Mouse (Mus musculus) midbrain, embryonic 13.5 days (tissue): ENCODE results near the gene Apoc1. TPM values are rescaled to one million over a fixed set of nuclear protein-coding genes. Genes with fewer than 3 reads are reported as not detected.
A peak's percentile ranks its signal among the peaks of the same experiment; 100 is the strongest.

Experiments used
- ATAC-seq: fragments of 200-750 bp; cut with Nextera tagmentation; 2 replicates; pipeline ENCODE4 v1.8.0; 2017; ENCODE audit warnings: mild to moderate bottlenecking, moderate TSS enrichment, moderate library complexity
- H3K27ac ChIP-seq: fragments of 300-500 bp; sonication (generic); 2 replicates; pipeline ENCODE4 v1.5.1; 2015; ENCODE audit warnings: inconsistent platforms, mild to moderate bottlenecking, moderate library complexity
- H3K27me3 ChIP-seq: fragments of 300-500 bp; sonication (generic); 2 replicates; pipeline ENCODE4 v1.6.1; 2015; ENCODE audit warnings: mild to moderate bottlenecking, inconsistent platforms
- H3K36me3 ChIP-seq: fragments of 300-500 bp; sonication (generic); 2 replicates; pipeline ENCODE4 v1.6.1; 2015; ENCODE audit warnings: mild to moderate bottlenecking, inconsistent platforms
- H3K4me1 ChIP-seq: fragments of 300-500 bp; sonication (generic); replicated peaks from 2 replicates; pipeline ENCODE4 v1.6.1; 2015; ENCODE audit warnings: inconsistent platforms
- H3K4me2 ChIP-seq: fragments of 300-500 bp; sonication (generic); replicated peaks from 2 replicates; pipeline ENCODE4 v1.6.1; 2015; ENCODE audit warnings: moderate library complexity, mild to moderate bottlenecking, inconsistent platforms
- H3K4me3 ChIP-seq: fragments of 300-500 bp; sonication (generic); replicated peaks from 2 replicates; pipeline ENCODE4 v1.5.1; 2015; ENCODE audit warnings: mild to moderate bottlenecking, inconsistent platforms
- H3K9ac ChIP-seq: fragments of 300-500 bp; sonication (generic); replicated peaks from 2 replicates; pipeline ENCODE4 v1.6.1; 2015; ENCODE audit warnings: mild to moderate bottlenecking, inconsistent platforms
- H3K9me3 ChIP-seq: fragments of 300-500 bp; sonication (generic); 2 replicates; pipeline ENCODE4 v1.6.1; 2016; ENCODE audit warnings: mild to moderate bottlenecking, inconsistent platforms
- WGBS: fragments of 180-500 bp; shearing (Covaris S2); methylation state at CpG from one replicate; pipeline ENCODE4 v1.1.7; 2015; 5-methylcytosine and 5-hydroxymethylcytosine counted together
- polyA plus RNA-seq: library from polyadenylated mRNA; unstranded; fragments of >200 nt; fragmentation: Nextera tagmentation; extraction: Ambion mirVana; gene quantifications from 2 replicates; pipeline ENCODE4 v1.2.1, GENCODE M21; 2015

Gene Apoc1
- 0.94 and 1.0 TPM in 2 replicates for polyA plus RNA-seq

DNA sequence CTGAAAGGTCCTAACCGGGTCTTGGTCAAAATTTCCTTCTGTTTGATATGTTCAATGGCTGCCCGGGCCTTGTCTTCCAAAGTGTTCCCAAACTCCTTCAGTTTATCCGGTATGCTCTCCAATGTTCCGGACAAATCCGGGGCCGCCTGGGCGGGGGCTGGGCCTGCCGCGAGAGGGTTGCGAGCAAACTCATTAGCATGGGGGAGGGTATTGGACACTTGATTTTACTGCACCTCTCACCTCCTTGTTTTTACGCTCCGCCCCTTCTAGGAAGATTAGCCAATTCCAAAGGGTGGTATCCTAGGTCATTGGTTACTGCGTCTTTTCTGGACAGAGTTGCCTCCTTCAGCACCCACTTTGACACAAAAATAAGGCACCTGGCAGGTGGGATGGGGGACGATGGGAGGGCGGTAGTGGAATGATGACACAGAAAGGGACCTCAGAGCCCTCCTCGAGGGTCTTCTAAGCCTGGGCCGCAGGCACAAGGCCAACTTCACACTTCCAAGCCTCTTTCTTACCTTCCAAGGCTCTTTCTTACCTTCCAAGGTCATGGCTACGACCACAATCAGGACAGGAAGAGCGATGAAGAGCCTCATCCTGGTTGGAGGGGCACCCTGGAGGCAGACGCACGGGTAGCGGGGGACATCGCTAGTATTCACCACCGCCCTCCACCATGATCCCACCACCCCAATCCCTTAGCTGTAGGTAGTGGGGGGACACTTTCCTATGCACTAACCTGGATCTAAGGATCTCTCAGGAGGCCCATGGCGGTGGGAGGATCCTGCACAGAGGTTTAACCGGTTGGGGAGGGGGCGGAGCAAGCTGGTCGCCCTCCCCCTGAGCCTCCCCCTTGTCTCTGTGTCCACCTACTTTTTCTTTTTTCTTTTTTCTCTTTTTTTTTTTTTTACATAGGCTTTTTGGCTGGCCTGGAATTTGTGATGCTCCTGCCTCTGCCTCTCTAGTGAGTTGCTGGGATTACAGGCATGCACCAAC, at the start of gene Apoc1:
Apoc1 (minus strand) TSS at position 788 of the 993 bp plus-strand sequence.
- Histone ChIP-seq H3K4me3 (no peak within 1 kb of the TSS), H3K4me1 (0 out of 2 replicates have a peak, but pooled peaks cover 6% of the 10 kb centered on the region), H3K4me2 (no peak within 1 kb of the TSS), H3K27me3 (no peaks in the 10 kb centered on the region), H3K36me3 (peaks cover 10% of the 10 kb centered on the region), H3K9ac (no peak within 1 kb of the TSS), H3K27ac (no peak within 1 kb of the TSS), H3K9me3 (no peaks in the 10 kb centered on the region)
- ATAC-seq: no peak
- WGBS: 49% methylated on average over 28 of the region's 28 CpGs

DNA sequence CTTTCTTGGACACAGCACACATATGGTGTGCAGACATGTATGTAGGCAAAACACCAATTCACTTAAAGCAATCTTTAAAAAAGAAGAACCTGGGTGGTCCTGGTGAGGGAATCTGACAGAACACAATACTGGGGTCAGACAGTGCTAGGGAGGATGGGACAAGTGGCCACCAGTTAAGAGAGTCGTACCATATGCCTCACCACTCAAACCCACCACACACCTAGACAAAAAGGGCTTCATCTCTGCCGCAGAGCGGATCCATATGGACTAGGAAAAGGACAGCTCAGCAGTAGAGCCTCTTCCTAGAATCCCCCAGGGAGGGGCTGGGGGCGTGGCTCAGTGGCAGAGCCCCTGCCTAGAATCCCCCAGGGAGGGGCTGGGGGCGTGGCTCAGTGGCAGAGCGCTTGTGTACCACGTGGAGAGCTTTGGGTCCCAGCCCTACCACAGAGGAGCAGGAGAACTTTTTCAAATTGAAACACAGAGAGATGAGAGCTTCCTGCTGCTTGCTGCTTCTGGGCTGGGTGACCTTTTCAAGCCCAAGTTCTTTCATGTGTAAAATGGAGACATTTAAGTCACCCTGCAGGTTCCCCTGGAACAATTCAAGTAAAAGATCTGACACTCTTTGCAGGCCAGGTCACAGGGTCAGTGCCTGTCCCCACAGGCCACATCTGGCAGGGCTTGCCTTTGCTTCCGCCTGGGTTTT, 49.0 kb upstream of the Apoc1 start:
- 12% methylated on average over 8 of the region's 8 CpGs for WGBS
- no peaks in the 10 kb centered on the region for H3K9me3 ChIP-seq
- H3K9ac ChIP-seq: no peak overlapping the region
- H3K27me3 ChIP-seq: no peaks in the 10 kb centered on the region
- H3K4me2 ChIP-seq: no peak overlapping the region
- ATAC-seq: no peak
- no peak overlapping the region for H3K4me3 ChIP-seq
- H3K36me3 ChIP-seq: peaks cover 42% of the 10 kb centered on the region
- peak overlapping the region; percentile 12; the same call in 1 of the 2 replicates for H3K27ac ChIP-seq
- H3K4me1 ChIP-seq: peaks cover 22% of the 10 kb centered on the region

DNA sequence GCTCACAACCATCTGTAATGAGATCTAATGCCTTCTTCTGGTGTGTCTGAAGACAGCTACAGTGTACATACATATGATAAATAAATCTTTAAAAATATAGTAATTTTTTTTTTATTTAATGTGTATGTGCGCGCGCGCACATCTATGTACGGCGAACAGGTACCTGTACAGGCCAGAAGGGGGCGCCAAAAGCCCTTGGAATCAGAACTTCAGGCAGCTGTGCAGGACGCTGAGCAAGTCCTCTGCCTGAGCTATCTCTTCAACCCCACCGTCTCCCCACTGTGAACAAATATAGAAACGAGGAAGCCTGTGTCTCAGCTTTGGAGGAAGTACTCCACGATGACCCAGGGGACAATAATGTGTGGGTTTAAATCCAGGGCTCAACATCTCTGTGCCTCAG, 47.8 kb upstream of the Apoc1 start:
- Histone ChIP-seq H3K9ac (no peak overlapping the region), H3K4me2 (no peak overlapping the region), H3K9me3 (no peaks in the 10 kb centered on the region), H3K4me3 (no peak overlapping the region), H3K27me3 (no peaks in the 10 kb centered on the region), H3K4me1 (peaks cover 16% of the 10 kb centered on the region), H3K27ac (no peak overlapping the region), H3K36me3 (peaks cover 51% of the 10 kb centered on the region)
- no peak for ATAC-seq
- WGBS: 92% methylated on average over 11 of the region's 11 CpGs

DNA sequence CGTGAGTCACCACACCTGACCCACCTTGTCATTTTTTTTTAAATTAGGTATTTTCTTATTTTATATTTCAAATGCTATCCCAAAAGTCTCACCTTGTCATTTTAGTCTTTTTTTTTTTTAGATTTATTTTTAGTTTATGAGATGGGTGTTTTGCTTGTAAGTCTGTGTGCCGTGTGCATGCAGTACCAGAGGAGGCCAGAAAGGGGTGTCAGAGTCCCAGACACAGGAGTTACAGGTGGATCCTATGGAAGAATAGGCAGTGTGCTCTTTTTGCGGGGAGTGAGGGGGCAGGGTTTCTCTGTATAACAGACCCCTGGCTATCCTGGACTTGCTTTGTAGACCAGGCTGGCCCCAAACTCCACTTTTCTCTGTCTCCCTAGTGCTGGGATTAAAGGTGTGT, 46.3 kb upstream of the Apoc1 start:
- peaks cover 57% of the 10 kb centered on the region for H3K36me3 ChIP-seq
- H3K4me1 ChIP-seq: peaks cover 7% of the 10 kb centered on the region; the same call in 1 of the 2 replicates
- H3K4me3 ChIP-seq: no peak overlapping the region
- ATAC-seq: no peak
- H3K9ac ChIP-seq: no peak overlapping the region
- no peaks in the 10 kb centered on the region for H3K9me3 ChIP-seq
- H3K4me2 ChIP-seq: no peak overlapping the region
- 88% methylated on average over 3 of the region's 3 CpGs for WGBS
- H3K27ac ChIP-seq: no peak overlapping the region
- no peaks in the 10 kb centered on the region for H3K27me3 ChIP-seq

DNA sequence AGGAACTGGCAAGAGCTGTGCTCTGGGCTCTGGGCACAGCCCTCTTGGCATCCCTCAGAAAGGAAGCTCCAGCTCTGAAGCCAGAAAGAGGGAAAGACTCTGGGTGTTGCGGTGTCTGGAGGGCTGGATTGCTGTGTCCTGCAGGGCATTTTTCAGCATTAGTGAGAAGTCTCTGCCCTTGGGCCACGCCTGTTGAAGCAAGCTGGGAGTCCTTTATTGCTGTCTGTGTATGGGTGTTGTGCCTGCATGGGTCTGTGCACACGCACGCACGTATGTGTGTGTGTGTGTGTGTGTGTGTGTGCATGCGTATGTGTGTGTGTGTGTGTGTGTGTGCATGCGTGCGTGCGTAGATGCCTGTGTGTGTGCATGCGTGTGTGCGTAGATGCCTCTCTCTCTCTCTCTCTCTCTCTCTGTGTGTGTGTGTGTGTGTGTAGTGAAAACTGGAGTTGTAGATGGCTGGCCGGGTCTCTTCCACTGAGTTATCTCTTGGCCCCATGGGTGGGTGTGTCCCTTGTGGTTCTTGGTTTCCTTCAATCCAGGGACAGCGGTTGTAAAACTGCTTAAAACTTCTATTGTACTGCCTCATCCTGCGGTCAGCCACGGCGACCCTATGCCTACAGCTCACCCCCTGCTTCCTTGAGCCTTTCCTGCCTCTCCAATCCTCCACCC, 44.1 kb upstream of the Apoc1 start:
- Histone ChIP-seq H3K27ac (no peak overlapping the region), H3K9ac (no peak overlapping the region), H3K4me1 (peaks cover 2% of the 10 kb centered on the region; the same call in 1 of the 2 replicates), H3K9me3 (no peaks in the 10 kb centered on the region), H3K27me3 (no peaks in the 10 kb centered on the region), H3K36me3 (peaks cover 65% of the 10 kb centered on the region), H3K4me2 (no peak overlapping the region), H3K4me3 (no peak overlapping the region)
- ATAC-seq: no peak
- 95% methylated on average over 16 of the region's 16 CpGs for WGBS

DNA sequence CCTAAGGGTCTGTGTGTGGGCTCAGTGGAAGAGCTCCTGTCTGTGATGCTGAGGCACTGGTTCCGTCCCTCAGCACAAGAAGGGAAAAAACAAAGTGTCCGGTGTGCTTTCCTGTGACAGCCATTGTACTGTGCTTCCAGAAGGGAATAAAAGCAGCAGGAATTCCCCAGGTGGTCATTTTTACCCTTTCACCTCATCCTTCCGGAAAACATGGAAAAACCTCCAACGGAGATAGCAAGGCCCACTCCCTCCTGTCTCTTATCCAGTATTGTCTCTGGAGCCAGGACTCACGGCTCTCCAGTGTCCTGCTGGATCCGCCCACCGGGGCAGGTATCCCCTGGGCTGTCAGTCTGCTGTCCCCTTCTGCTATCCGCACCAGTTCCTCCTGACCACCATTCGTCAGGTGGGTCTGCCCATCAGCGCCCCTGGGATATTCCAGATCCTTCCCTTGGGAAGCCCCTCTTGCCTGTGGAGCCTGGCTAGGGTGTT, 41.8 kb upstream of the Apoc1 start:
- H3K4me3 ChIP-seq: no peak overlapping the region
- ATAC-seq: no peak
- no peaks in the 10 kb centered on the region for H3K9me3 ChIP-seq
- H3K4me2 ChIP-seq: no peak overlapping the region
- H3K9ac ChIP-seq: no peak overlapping the region
- H3K27me3 ChIP-seq: no peaks in the 10 kb centered on the region
- no peak overlapping the region for H3K27ac ChIP-seq
- H3K4me1 ChIP-seq: no peaks in the 10 kb centered on the region
- H3K36me3 ChIP-seq: peaks cover 81% of the 10 kb centered on the region
- WGBS: 94% methylated on average over 10 of the region's 10 CpGs

DNA sequence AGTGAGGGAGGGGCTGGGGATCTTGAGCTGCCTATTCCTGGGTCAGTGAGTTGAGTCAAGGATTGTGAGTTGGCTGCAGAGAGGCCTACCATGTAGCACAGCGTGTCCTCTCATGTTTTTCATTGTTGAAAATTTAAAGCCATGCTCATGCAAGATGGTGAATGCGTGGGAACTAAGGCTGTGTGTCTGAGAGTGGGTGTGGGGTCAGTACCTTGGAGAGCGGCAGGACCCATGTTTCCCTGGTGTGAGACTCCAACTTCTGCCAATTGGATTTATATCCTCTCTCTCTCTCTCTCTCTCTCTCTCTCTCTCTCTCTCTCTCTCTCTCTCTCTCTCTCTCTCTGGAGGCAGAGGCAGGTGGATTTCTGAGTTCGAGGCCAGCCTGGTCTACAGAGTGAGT, 34.1 kb upstream of the Apoc1 start:
- no peaks in the 10 kb centered on the region for H3K4me1 ChIP-seq
- 89% methylated on average over 4 of the region's 4 CpGs for WGBS
- no peak overlapping the region for H3K9ac ChIP-seq
- H3K27ac ChIP-seq: no peak overlapping the region
- no peaks in the 10 kb centered on the region for H3K27me3 ChIP-seq
- H3K4me3 ChIP-seq: no peak overlapping the region
- H3K4me2 ChIP-seq: no peak overlapping the region
- no peaks in the 10 kb centered on the region for H3K9me3 ChIP-seq
- H3K36me3 ChIP-seq: peaks cover 96% of the 10 kb centered on the region
- ATAC-seq: no peak

DNA sequence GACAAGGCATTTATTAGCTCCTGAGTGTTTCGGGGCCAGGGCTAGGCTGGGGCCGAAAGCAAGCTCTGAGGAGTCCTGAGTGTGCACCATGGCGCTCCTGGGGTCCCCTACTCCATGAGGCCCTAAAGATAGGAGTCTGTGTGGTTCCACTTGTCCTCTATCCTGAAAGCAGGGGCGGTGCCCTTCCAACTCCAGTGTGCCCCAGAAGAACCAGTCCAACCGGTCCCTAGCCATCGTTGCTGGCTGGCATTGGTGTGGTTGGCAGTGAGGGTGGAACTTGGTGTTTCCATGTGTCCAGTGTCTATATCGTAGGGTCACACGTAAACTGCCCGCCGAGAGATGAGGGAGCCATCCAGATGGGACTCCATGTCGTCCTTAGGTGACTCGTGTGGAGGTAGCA, 31.7 kb upstream of the Apoc1 start:
- ATAC-seq: no peak
- peaks cover 94% of the 10 kb centered on the region for H3K36me3 ChIP-seq
- WGBS: 93% methylated on average over 12 of the region's 12 CpGs

DNA sequence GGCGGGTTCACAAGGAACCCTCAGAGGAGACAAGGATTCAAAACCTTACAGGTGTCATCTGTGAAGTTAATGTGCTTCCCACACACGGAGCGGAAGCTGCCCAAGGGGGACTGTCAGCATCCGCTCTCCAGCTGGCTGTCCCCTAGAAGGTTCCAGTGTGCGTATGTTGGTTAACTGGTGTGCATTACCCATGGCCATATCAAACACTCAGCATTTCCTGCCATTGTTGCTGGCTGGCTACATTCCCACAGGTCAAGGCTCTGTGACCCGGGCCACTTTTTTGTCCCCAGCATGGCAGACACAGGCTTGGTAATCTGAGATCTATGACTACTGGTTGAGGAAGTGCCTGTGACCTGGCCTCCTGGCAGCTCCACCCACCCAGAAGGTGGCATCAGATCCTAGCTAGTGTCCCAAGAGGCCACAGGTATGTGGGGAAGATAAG, 30.3 kb upstream of the Apoc1 start:
- 92% methylated on average over 6 of the region's 6 CpGs for WGBS
- H3K4me3 ChIP-seq: no peak overlapping the region
- peaks cover 88% of the 10 kb centered on the region for H3K36me3 ChIP-seq
- no peaks in the 10 kb centered on the region for H3K4me1 ChIP-seq
- no peaks in the 10 kb centered on the region for H3K27me3 ChIP-seq
- no peak overlapping the region for H3K4me2 ChIP-seq
- no peak overlapping the region for H3K27ac ChIP-seq
- no peak overlapping the region for H3K9ac ChIP-seq
- ATAC-seq: no peak
- H3K9me3 ChIP-seq: no peaks in the 10 kb centered on the region; the same call in 1 of the 2 replicates

More for the DNA sequence above, 31.7 kb upstream of the Apoc1 start:
- Histone ChIP-seq H3K27me3 (no peaks in the 10 kb centered on the region), H3K9ac (no peak overlapping the region), H3K4me3 (no peak overlapping the region), H3K9me3 (no peaks in the 10 kb centered on the region; the same call in 1 of the 2 replicates), H3K27ac (no peak overlapping the region), H3K4me1 (no peaks in the 10 kb centered on the region), H3K4me2 (no peak overlapping the region)

DNA sequence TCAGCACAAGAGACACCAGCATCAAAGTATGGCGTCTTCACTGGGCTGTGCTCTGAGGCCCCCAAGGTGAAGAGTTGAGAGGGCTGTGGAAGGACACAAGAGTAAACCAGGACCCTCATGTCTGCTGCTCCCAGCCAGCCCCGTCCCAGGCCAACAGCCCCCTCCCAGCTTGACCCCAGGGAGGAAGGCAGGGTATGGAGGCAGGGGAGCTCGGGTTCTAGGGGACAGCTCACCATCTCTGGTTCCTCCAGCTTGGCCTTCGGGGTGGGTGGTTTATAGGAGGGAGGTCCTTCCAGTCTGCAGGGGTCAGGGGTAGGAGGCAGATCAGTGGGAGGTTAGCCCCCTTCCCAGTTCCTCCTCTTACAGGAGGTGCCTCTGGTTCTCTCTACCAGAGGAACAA, 26.7 kb upstream of the Apoc1 start:
- H3K4me3 ChIP-seq: no peak overlapping the region
- H3K27me3 ChIP-seq: no peaks in the 10 kb centered on the region
- peaks cover 14% of the 10 kb centered on the region for H3K4me1 ChIP-seq
- no peak overlapping the region for H3K27ac ChIP-seq
- no peak overlapping the region for H3K4me2 ChIP-seq
- H3K9me3 ChIP-seq: no peaks in the 10 kb centered on the region; the same call in 1 of the 2 replicates
- ATAC-seq: no peak
- WGBS: 94% methylated on average over 4 of the region's 4 CpGs
- no peak overlapping the region for H3K9ac ChIP-seq
- peaks cover 55% of the 10 kb centered on the region for H3K36me3 ChIP-seq

DNA sequence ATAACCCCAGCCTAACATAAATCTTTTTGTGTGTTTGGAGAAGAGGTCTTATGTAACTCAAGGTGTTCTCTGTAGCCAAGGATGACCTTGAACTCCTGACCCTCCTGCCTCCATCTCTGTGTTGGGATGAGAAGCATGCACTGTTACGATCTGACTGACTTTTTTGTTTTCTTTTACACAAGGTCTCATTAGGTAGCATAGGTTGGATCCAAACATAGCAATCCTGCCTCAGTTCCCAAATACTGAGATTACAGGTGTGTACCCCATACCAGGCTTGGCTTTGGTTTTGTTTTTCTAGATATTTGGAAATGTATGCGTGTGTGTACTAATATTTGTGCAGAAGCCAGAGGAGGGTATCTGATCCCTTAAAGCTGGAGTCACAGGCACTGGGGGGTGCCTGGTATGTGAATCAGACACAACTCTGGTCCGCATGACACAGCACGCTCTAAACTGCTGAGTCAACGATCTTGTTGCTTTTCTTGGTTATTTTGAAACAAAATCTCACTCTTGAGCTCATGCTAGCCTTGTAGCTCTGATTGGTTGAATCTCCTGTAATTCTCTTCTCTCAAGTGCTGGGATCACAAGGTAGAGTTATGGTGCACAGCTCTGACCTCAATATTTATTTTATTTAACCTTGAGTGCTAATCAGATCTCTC, 26.0 kb upstream of the Apoc1 start:
- Histone ChIP-seq H3K36me3 (peaks cover 50% of the 10 kb centered on the region), H3K9ac (no peak overlapping the region), H3K4me2 (no peak overlapping the region), H3K9me3 (no peaks in the 10 kb centered on the region; the same call in 1 of the 2 replicates), H3K27ac (no peak overlapping the region), H3K4me1 (peaks cover 18% of the 10 kb centered on the region), H3K27me3 (no peaks in the 10 kb centered on the region), H3K4me3 (no peak overlapping the region)
- ATAC-seq: no peak
- WGBS: 93% methylated on average over 5 of the region's 5 CpGs
